Mouse (Mus musculus): ENCODE results near the gene Vps26a. TPM values are rescaled to one million over a fixed set of nuclear protein-coding genes. Genes with fewer than 3 reads are reported as not detected.
A peak's percentile ranks its signal among the peaks of the same experiment; 100 is the strongest.
"Not testable (repeated sequence)": the region's sequence is repeated elsewhere in the genome, so short reads cannot be mapped to it uniquely, and the experiment has no call there.

Vps26a gene
- polyA plus RNA-seq, 1 experiment from 2014 or later = 72.8 TPM

GRCm38 (mm10) chr10:62500088-62500915 is 13.7 kb upstream of the Vps26a start:
- Histone ChIP-seq H3K4me2 (0 out of 2 replicates have a peak overlapping the region, but pooled peaks have one; percentile 21), H3K27me3 (no peaks in the 10 kb centered on the region), H3K4me1 (replicated peaks) (no peaks in the 10 kb centered on the region), H3K9me3 (no peaks in the 10 kb centered on the region), H3K36me3 (no peaks in the 10 kb centered on the region), H3K4me3 (replicated peaks) (no peak overlapping the region), H3K9ac (replicated peaks) (no peak overlapping the region), H3K27ac (no peak overlapping the region)
- WGBS = 26% methylated on average over 15 of the region's 15 CpGs
- ATAC-seq (ENCODE audit: insufficient number of reproducible peaks, insufficient read depth, low FRiP score, low TSS enrichment, low read depth) = peak; percentile 53; the same call in 1 of the 2 replicates

- H3K4me1 ChIP-seq (replicated peaks); H3K27ac ChIP-seq; ATAC-seq (ENCODE audit: insufficient number of reproducible peaks, insufficient read depth, low FRiP score, low TSS enrichment, low read depth); H3K9me3 ChIP-seq; H3K36me3 ChIP-seq; H3K4me2 ChIP-seq; H3K4me3 ChIP-seq (replicated peaks); H3K27me3 ChIP-seq; H3K9ac ChIP-seq (replicated peaks): not testable (repeated sequence)
- WGBS = 80% methylated on average over 3 of the region's 3 CpGs
These were observed 5.1 kb upstream of the Vps26a start for GRCm38 (mm10) chr10:62491681-62492080.

GRCm38 (mm10) chr10:62488266-62488665 is 1.7 kb upstream of the Vps26a start:
- Histone ChIP-seq H3K9ac (replicated peaks) (no peak overlapping the region), H3K27me3 (no peaks in the 10 kb centered on the region), H3K27ac (no peak overlapping the region), H3K4me1 (replicated peaks) (peaks cover 6% of the 10 kb centered on the region; the same call in 1 of the 2 replicates), H3K4me2 (no peak overlapping the region), H3K4me3 (replicated peaks) (no peak overlapping the region), H3K9me3 (no peaks in the 10 kb centered on the region), H3K36me3 (no peaks in the 10 kb centered on the region)
- no peak for ATAC-seq (ENCODE audit: insufficient number of reproducible peaks, insufficient read depth, low FRiP score, low TSS enrichment, low read depth)
- 32% methylated on average over 1 of the region's 1 CpGs for WGBS

GRCm38 (mm10) chr10:62485878-62486582 is 575 bp downstream of the Vps26a start:
- H3K27me3 ChIP-seq = no peaks in the 10 kb centered on the region
- no peaks in the 10 kb centered on the region for H3K36me3 ChIP-seq
- ATAC-seq (ENCODE audit: insufficient number of reproducible peaks, insufficient read depth, low FRiP score, low TSS enrichment, low read depth) = peak; percentile 68
- H3K9ac ChIP-seq (replicated peaks) = peak overlapping the region; percentile 81
- peak overlapping the region; percentile 76 for H3K4me2 ChIP-seq
- no peaks in the 10 kb centered on the region for H3K9me3 ChIP-seq
- peaks cover 6% of the 10 kb centered on the region; the same call in 1 of the 2 replicates for H3K4me1 ChIP-seq (replicated peaks)
- WGBS = under 1% methylated on average over 45 of the region's 48 CpGs
- peak overlapping the region; percentile 93 for H3K4me3 ChIP-seq (replicated peaks)
- H3K27ac ChIP-seq = peak overlapping the region; percentile 64

- 47% methylated on average over 7 of the region's 7 CpGs for WGBS
These were observed 5.3 kb downstream of the Vps26a start for GRCm38 (mm10) chr10:62481108-62481852.

GRCm38 (mm10) chr10:62476980-62477379 is 9.6 kb downstream of the Vps26a start:
- H3K27ac ChIP-seq = no peak overlapping the region
- H3K36me3 ChIP-seq = peaks cover 12% of the 10 kb centered on the region; the same call in 1 of the 2 replicates
- no peaks in the 10 kb centered on the region for H3K27me3 ChIP-seq
- no peak overlapping the region for H3K4me2 ChIP-seq
- WGBS = 86% methylated on average over 2 of the region's 2 CpGs
- ATAC-seq (ENCODE audit: insufficient number of reproducible peaks, insufficient read depth, low FRiP score, low TSS enrichment, low read depth) = no peak
- H3K4me1 ChIP-seq (replicated peaks) = no peaks in the 10 kb centered on the region
- H3K4me3 ChIP-seq (replicated peaks) = no peak overlapping the region
- no peaks in the 10 kb centered on the region for H3K9me3 ChIP-seq
- no peak overlapping the region for H3K9ac ChIP-seq (replicated peaks)

More at GRCm38 (mm10) chr10:62481108-62481852, 5.3 kb downstream of the Vps26a start:
- no peak for ATAC-seq (ENCODE audit: insufficient number of reproducible peaks, insufficient read depth, low FRiP score, low TSS enrichment, low read depth)
- H3K27me3 ChIP-seq = no peaks in the 10 kb centered on the region
- peaks cover 12% of the 10 kb centered on the region; the same call in 1 of the 2 replicates for H3K36me3 ChIP-seq
- H3K27ac ChIP-seq = no peak overlapping the region
- peaks cover 6% of the 10 kb centered on the region; the same call in 1 of the 2 replicates for H3K4me1 ChIP-seq (replicated peaks)
- H3K4me2 ChIP-seq = no peak overlapping the region
- H3K4me3 ChIP-seq (replicated peaks) = no peak overlapping the region
- H3K9ac ChIP-seq (replicated peaks) = no peak overlapping the region
- no peaks in the 10 kb centered on the region for H3K9me3 ChIP-seq

- H3K4me3 ChIP-seq (replicated peaks) = no peak overlapping the region
- no peak overlapping the region for H3K4me2 ChIP-seq
- no peaks in the 10 kb centered on the region for H3K27me3 ChIP-seq
- H3K9me3 ChIP-seq = no peaks in the 10 kb centered on the region
- no peaks in the 10 kb centered on the region for H3K4me1 ChIP-seq (replicated peaks)
- no peak overlapping the region for H3K27ac ChIP-seq
- H3K9ac ChIP-seq (replicated peaks) = no peak overlapping the region
- ATAC-seq (ENCODE audit: insufficient number of reproducible peaks, insufficient read depth, low FRiP score, low TSS enrichment, low read depth) = no peak
- 88% methylated on average over 10 of the region's 10 CpGs for WGBS
- H3K36me3 ChIP-seq = peaks cover 12% of the 10 kb centered on the region; the same call in 1 of the 2 replicates
These were observed 11.7 kb downstream of the Vps26a start for GRCm38 (mm10) chr10:62474944-62475343.

- H3K27me3 ChIP-seq = no peaks in the 10 kb centered on the region
- no peak overlapping the region for H3K9ac ChIP-seq (replicated peaks)
- H3K27ac ChIP-seq = no peak overlapping the region
- no peaks in the 10 kb centered on the region for H3K4me1 ChIP-seq (replicated peaks)
- peaks cover 10% of the 10 kb centered on the region; the same call in 1 of the 2 replicates for H3K36me3 ChIP-seq
- no peak overlapping the region for H3K4me3 ChIP-seq (replicated peaks)
- H3K4me2 ChIP-seq = no peak overlapping the region
- no peak for ATAC-seq (ENCODE audit: insufficient number of reproducible peaks, insufficient read depth, low FRiP score, low TSS enrichment, low read depth)
- 53% methylated on average over 5 of the region's 5 CpGs for WGBS
- H3K9me3 ChIP-seq = no peaks in the 10 kb centered on the region
These were observed 15.5 kb downstream of the Vps26a start for GRCm38 (mm10) chr10:62471105-62471504.

GRCm38 (mm10) chr10:62469736-62470135 is 16.9 kb downstream of the Vps26a start:
- H3K9ac ChIP-seq (replicated peaks) = no peak overlapping the region
- no peak for ATAC-seq (ENCODE audit: insufficient number of reproducible peaks, insufficient read depth, low FRiP score, low TSS enrichment, low read depth)
- no peaks in the 10 kb centered on the region for H3K9me3 ChIP-seq
- no peak overlapping the region for H3K27ac ChIP-seq
- no peaks in the 10 kb centered on the region for H3K4me1 ChIP-seq (replicated peaks)
- H3K27me3 ChIP-seq = no peaks in the 10 kb centered on the region
- no peak overlapping the region for H3K4me2 ChIP-seq
- H3K36me3 ChIP-seq = peaks cover 10% of the 10 kb centered on the region; the same call in 1 of the 2 replicates
- no peak overlapping the region for H3K4me3 ChIP-seq (replicated peaks)
- WGBS = 89% methylated on average over 4 of the region's 4 CpGs

- H3K4me2 ChIP-seq = no peak overlapping the region
- no peaks in the 10 kb centered on the region for H3K4me1 ChIP-seq (replicated peaks)
- peaks cover 67% of the 10 kb centered on the region for H3K36me3 ChIP-seq
- H3K9me3 ChIP-seq = no peaks in the 10 kb centered on the region
- H3K9ac ChIP-seq (replicated peaks) = no peak overlapping the region
- ATAC-seq (ENCODE audit: insufficient number of reproducible peaks, insufficient read depth, low FRiP score, low TSS enrichment, low read depth) = no peak
- H3K4me3 ChIP-seq (replicated peaks) = no peak overlapping the region
- no peaks in the 10 kb centered on the region for H3K27me3 ChIP-seq
- H3K27ac ChIP-seq = no peak overlapping the region
These were observed 25.3 kb downstream of the Vps26a start for GRCm38 (mm10) chr10:62461321-62461720.

- H3K27ac ChIP-seq; H3K9me3 ChIP-seq; H3K4me2 ChIP-seq; H3K9ac ChIP-seq (replicated peaks); H3K4me3 ChIP-seq (replicated peaks); ATAC-seq (ENCODE audit: insufficient number of reproducible peaks, insufficient read depth, low FRiP score, low TSS enrichment, low read depth); H3K27me3 ChIP-seq: not testable (repeated sequence)
- Histone ChIP-seq H3K4me1 (replicated peaks) (peaks cover 14% of the 10 kb centered on the region), H3K36me3 (peaks cover 29% of the 10 kb centered on the region)
- WGBS = 71% methylated on average over 11 of the region's 11 CpGs
These were observed 34.6 kb downstream of the Vps26a start for GRCm38 (mm10) chr10:62452001-62452400.
